Mouse (Mus musculus) spleen, embryonic (tissue): ENCODE measurements around the gene Lbx2.

Experiments used
- CTCF ChIA-PET: fragments of 350-600 bp; sonication (Branson Sonifier 250); formaldehyde crosslinking; loops from one replicate; lab custom pipeline; 2022; lab: Charles Lee

Lbx2 gene

GRCm38 (mm10) chr6:83086121-83087035 is at the start of gene Lbx2:
Lbx2 (plus strand) TSS chr6:83086367.
- CTCF ChIA-PET = no interaction called here

GRCm38 (mm10) chr6:83037188-83037587 is 49.0 kb upstream of the Lbx2 start:
- CTCF ChIA-PET = no interaction called here

GRCm38 (mm10) chr6:83038496-83039012 is 47.6 kb upstream of the Lbx2 start:
- CTCF ChIA-PET = interaction anchor here (0.7 to 1.1 kb wide), 2 partner anchors 41 to 900 kb away, joined by 3 to 9 read pairs; no protein-coding TSS in a partner anchor

- CTCF ChIA-PET = interaction anchor here (0.6 to 1.0 kb wide), 2 partner anchors 11 to 12 kb away, joined by 3 to 6 read pairs; no protein-coding TSS in a partner anchor
These were observed 45.6 kb upstream of the Lbx2 start for GRCm38 (mm10) chr6:83040601-83041000.

GRCm38 (mm10) chr6:83043561-83043960 is 42.6 kb upstream of the Lbx2 start:
- CTCF ChIA-PET = no interaction called here

DNA sequence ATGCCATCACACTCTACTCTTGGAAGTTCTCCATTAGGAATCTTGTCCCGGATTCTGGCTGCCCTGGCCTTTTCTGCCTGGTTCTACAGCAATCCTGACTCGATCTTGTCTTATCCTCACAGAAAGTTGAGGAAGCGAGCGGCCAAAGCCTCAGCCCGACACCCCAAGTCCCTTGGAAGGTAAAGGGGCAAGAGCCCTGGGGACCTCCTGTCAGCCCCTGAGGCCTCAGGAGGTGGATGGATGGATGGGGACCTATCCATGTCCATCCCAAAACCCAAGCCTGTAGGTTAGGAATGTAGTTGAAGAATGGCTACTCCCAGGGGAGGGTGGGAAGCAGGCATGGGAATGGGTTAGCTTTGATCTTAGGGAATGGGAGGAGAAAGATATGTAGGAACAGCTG is 42.2 kb upstream of the Lbx2 start:
- CTCF ChIA-PET = no interaction called here

- CTCF ChIA-PET = no interaction called here
These were observed 41.4 kb upstream of the Lbx2 start for GRCm38 (mm10) chr6:83044742-83045141.

DNA sequence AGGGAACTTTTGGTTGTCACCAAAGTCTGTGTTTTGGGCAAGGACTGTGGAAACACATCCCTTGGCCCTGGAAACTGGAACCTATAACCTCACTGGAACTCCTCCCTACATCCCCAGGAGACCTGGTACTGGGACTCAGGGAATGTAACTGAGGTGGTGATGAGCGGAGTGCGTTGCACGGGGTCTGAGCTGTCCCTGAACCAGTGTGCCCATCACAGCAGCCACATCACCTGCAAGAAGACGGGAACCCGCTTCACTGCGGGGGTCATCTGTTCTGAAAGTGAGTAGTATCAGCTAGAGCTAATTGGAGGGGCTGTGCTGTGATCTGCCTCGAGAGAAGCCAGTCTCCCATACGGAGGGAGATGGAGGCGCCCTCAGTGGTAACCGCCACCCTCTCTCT is 36.8 kb upstream of the Lbx2 start:
- CTCF ChIA-PET = interaction anchor here (0.9 kb wide), 1 partner anchor 72 kb away, joined by 3 read pairs; the partner anchor contains the start of gene Wbp1

DNA sequence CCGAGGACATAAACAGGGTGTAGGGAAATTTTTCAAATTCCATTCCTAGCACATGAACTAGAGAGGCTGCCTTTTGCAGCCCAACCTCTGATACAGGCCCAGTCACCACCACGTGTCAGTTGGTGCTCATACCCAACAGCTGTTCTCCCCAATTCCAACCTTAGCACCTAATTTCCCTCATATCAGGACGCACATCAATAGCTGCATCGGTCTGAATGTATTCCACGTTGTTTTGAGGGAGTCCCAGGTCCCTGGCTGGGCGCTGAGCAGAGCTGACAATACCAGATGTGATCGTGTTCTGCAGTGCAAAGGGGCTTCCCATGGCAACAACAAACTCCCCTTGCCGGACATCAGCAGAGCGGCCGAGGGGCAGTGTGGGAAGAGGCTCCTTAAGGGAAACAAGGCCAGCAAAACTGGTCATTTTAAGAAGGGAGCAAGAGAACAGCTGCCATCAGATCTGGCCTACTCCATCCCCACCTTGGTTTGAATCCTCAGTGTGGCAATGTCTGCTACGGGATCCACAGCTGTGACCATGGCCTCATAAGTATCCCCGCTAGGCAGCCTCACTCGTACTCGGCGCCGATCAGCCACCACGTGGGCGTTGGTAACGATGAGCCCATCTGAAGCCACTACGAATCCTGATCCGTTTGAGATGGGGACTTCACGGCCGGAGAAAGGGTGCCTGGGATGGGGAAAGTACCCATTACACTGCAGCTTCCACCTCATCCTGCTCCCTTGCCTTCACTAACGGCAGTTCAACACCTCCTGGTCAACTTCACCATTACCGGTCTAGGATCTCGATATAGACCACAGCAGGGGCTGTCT is 32.8 kb upstream of the Lbx2 start:
- CTCF ChIA-PET = interaction anchor here (0.5 to 2.0 kb wide), 4 partner anchors 12 to 218 kb away, joined by 3 to 7 read pairs (median 4); no protein-coding TSS in a partner anchor

GRCm38 (mm10) chr6:83054074-83054851 is 31.9 kb upstream of the Lbx2 start, which contains the start of gene Aup1:
Aup1 (plus strand) TSS chr6:83054521.
- CTCF ChIA-PET = interaction anchor here (0.5 to 2.0 kb wide), 3 partner anchors 15 to 58 kb away, joined by 4 to 7 read pairs (median 6); no protein-coding TSS in a partner anchor

DNA sequence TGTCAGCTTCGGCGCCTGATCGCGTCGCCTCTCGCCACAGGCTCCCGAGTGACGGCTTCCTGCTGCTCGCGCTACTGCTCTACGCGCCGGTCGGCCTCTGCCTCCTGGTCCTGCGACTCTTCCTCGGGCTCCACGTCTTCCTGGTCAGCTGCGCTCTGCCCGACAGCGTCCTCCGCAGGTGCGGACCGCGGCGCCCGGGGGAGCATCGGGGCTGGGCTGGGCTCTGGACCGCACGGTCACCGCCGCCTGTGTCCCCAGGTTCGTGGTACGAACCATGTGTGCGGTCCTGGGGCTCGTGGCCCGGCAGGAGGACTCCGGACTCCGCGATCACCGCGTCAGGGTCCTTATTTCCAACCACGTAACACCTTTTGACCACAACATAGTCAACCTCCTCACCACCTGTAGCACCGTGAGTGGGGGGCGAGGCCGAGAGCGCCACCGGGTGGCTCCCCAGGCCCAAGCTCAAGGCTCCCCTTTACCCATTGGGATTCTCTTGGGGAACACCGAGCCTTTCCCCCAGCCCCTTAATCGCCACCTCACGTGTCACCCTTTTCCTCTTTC is 31.2 kb upstream of the Lbx2 start, which contains the start of gene Htra2:
Gene Htra2 (minus strand): TSS at position 403 of the 561 bp plus-strand sequence.
- CTCF ChIA-PET = interaction anchor here (0.6 to 2.0 kb wide), 3 partner anchors 23 to 58 kb away, joined by 4 to 7 read pairs (median 6); no protein-coding TSS in a partner anchor

GRCm38 (mm10) chr6:83057790-83058189 is 28.4 kb upstream of the Lbx2 start, which contains the start of gene Dqx1:
Dqx1 (plus strand) TSS chr6:83057844.
- CTCF ChIA-PET = interaction anchor here (0.5 kb wide), 1 partner anchor 179 kb away, joined by 7 read pairs; no protein-coding TSS in a partner anchor

GRCm38 (mm10) chr6:83058725-83059124 is 27.4 kb upstream of the Lbx2 start:
- CTCF ChIA-PET = interaction anchor here (0.6 kb wide), 1 partner anchor 58 kb away, joined by 4 read pairs; no protein-coding TSS in a partner anchor

DNA sequence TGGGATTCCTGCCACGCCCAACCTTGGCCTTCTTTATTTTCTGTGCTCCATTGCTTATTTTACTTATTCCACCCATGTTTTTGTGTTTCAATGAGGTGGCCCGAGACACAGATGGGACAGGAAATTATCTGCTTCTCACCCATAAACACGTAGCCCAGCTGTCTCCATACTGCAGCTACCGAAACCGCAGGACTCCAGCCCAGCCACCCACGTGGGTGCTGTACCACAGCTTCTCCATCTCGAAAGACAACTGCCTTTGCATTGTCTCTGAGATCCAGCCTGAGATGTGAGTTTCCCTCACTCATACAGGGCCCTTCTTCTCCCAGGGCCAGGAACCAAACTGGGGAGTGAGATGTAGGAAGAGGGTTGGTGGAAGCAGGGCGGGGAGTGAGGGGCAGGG is 20.2 kb upstream of the Lbx2 start:
- CTCF ChIA-PET = no interaction called here

DNA sequence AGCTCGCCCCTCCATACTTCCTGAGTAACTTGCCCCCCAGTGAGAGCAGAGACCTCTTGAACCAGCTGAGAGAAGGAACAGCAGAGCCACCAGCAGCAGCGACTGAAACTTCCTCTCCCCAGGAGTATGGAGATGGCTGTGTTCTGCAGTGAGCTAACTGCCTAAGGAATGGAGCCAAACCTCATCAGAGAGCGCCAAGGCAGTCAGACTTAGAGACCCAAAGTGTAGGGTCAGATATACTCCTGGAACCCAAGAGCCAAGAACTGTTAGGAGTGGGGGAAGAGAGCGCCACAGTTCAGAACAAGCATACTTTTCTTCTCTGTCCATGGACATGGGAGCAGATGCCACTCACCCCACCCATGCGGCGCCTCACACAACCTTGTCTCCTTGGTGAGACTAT is 19.7 kb upstream of the Lbx2 start:
- CTCF ChIA-PET = interaction anchor here (0.6 kb wide), 1 partner anchor 42 kb away, joined by 3 read pairs; the partner anchor contains the start of gene Mrpl53

DNA sequence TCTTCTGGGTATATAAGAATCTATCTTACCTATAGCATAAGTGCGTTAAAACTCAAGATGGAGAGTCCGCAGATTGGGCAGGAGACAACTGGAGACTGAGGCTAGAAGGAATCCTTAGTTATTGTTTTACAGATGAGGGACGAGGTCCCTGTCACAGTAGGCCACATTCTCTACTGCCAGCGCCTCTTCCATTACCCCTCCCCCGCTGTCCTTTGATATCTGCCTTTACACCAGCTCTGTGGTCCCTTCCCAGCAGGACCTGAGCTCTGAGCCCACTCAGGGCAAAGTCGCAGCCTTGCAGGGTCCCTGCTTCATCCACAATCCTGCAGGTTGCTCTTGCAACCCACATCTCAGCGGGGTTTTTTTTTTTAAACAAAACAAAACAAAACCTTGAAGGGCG is 17.9 kb upstream of the Lbx2 start:
- CTCF ChIA-PET = no interaction called here

DNA sequence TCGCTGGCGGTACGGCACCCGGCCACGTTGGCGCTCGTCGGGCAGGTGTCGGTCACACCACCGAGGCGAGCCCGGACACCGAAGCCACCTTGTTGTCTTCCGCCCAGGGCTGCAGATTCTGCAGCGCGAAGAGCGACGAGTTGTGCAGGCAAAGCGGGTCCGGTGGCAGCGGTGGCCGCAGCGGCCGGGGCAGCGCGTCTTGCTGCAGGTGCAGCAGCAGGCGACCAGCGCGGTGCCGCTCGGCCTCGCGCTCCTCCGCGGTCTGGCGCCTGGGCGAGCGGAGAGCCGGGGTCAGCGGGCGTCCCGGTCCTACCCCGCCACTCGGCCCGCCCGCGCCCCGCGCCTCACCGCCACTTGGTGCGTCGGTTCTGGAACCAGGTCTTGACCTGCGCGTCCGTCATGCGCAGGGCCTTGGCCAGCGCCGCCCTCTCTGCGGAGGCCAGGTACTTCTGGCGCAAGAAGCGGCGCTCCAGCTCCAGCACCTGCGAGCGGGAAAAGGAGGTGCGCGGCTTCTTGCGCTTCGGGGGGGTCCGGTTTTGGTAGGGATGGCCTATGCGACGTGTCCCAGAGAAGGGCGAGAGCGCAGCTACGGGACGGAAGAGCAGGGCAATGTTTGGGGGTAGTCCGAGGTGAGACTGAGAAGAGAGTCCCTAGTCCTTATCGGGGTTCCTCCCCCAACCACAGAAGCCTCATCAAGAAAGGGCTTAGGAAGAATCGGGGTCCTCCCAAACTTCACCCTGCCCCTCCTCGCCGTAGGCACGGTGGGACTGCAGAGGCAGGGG is 17.3 kb upstream of the Lbx2 start:
- CTCF ChIA-PET = no interaction called here

GRCm38 (mm10) chr6:83069488-83070246 is 16.5 kb upstream of the Lbx2 start:
- CTCF ChIA-PET = interaction anchor here (2.1 kb wide), 1 partner anchor 73 kb away, joined by 7 read pairs; no protein-coding TSS in a partner anchor

- CTCF ChIA-PET = interaction anchor here (2.1 kb wide), 1 partner anchor 73 kb away, joined by 7 read pairs; no protein-coding TSS in a partner anchor
These were observed 16.1 kb upstream of the Lbx2 start, which contains the start of gene Tlx2 for GRCm38 (mm10) chr6:83070247-83070310. Tlx2 (minus strand) TSS chr6:83070293.
